Mouse (Mus musculus): Measurements from ENCODE around the gene Cryba4. TPM values are rescaled to one million over a fixed set of nuclear protein-coding genes. Genes with fewer than 3 reads are reported as not detected.

The Cryba4 gene
- 1 to 10 TPM; 7.2 to 7.8 TPM for total RNA-seq (2021)
- long read RNA-seq, experiment 1, transcript Cryba4-203 (6 exons, 808 nt): major isoform, 5 of 7 reads
- long read RNA-seq, experiment 1, partial matches to known transcripts: 0 of 7 reads
- long read RNA-seq, experiment 1, other reads (novel, unspliced or antisense): 1 of 7 reads
- long read RNA-seq, experiment 2, partial matches to known transcripts: 0 of 8 reads
- long read RNA-seq, experiment 2, other reads (novel, unspliced or antisense): 5 of 8 reads

DNA sequence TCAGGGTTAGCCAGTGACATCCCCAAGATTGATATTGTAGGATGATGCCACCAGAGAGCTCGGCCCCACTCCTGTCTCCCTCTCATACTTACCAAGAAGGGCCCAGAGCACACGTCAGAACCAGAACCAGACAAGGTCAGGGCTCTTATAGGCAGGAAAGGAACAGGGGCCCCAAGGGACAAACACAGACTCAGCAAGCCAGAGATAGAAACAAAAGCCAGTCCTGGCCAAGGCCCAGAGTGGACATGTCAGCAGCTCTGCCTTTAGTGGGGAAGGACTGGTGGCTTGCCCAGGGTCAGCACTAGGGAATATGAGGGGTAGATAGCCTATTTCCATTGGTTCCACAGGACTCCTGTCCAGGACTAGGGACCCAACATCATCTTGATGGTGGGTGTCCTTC is at the start of gene Cryba4:
Cryba4 (minus strand) TSS at position 119 of the 400 bp plus-strand sequence.
- intact Hi-C loops (cut with DNase I): no loop called here
- peak; percentile 55 to 67 for DNase-seq

DNA sequence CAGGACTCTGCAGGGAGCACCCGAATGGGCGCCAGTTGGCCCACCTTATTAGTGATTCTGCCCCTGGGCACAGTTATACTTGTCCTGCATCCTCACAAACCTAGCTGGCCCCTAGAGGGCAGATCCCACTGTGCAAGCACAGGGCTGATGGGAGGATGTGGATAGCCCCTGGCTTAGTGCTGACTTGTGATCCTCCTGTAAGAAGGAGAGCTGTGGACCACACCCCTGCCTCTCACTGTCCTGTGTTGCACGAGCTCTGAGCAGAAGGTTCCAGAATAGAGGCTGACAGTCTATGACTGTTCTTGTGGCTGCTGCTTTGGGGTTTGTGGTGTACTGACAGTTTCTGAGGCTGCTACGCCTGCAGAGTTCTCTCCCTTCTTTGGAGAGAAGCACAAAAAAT is 49.4 kb upstream of the Cryba4 start:
- DNase-seq: no peak
- intact Hi-C loops (cut with DNase I): loop anchor here (2.0 kb wide), 1 partner anchor 19 kb away; no protein-coding TSS in a partner anchor

DNA sequence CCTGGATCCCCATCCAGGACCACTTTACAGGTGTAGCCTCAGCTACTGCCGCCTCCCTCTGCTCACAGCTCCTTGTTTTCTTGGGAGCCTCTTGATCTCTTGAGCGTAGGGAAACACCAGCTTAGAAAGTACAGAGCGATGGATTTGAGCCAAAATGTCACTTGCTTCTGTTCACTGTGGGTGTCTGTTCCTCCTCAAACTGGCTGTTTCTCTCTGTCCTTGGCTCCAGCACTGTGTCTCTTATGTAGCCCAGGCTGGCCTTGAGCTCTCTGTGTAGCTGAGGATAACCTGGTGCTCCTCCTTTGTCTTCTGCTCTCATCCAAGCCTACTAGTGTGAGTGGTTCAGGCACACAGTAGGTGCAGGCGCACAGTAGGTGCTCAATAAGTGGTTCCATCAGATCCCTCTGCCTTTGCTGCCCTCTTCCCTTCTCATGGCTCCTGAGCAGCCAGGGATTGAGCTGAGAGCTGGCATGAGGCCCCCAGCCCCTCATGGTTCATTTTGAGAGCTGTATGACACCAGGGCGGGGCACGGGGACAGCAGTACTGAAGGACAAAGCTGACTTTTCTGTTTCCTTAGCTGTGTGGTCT is 48.5 kb upstream of the Cryba4 start:
- intact Hi-C loops (cut with DNase I): loop anchor here (2.0 kb wide), 1 partner anchor 18 kb away; no protein-coding TSS in a partner anchor
- no peak for DNase-seq

DNA sequence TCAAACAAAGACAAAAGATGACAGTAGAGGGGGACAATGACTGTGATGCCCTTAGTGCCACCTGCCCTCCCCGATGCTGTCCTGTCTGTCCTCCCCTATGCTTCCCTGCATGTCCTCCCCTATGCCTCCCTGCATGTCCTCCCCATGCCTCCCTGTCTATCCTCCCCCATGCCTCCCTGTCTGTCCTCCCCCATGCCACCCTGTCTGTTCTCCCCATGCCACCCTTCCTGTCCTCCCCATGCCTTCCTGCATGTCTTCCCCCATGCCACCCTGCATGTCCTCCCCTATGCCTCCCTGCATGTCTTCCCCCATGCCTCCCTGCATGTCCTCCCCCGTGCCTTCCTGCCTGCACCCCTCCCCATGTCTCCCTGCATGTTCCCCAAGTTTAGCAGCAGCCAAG is 47.8 kb upstream of the Cryba4 start:
- intact Hi-C loops (cut with DNase I): loop anchor here (2.0 kb wide), 1 partner anchor 17 kb away; no protein-coding TSS in a partner anchor
- no peak for DNase-seq

DNA sequence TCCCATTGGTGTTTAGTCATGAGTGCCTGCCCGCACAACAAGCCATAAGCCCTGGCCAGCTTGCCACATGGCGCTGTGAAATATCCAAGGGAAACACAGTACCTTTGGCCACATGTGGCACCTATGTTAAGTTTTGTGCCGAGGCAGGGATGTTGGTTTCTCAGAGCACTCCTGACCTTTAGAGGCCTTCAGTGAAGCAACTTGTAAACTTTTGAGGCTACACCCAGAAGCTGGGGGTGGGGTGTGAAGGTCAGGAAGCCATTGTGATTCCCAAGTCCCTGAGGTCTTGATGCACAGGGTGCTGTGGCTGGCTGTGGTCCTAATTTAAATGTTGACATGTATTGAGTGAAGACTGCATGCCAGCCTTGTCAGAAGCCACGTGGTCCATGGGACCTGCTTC is 47.1 kb upstream of the Cryba4 start:
- no peak for DNase-seq
- intact Hi-C loops (cut with DNase I): no loop called here

DNA sequence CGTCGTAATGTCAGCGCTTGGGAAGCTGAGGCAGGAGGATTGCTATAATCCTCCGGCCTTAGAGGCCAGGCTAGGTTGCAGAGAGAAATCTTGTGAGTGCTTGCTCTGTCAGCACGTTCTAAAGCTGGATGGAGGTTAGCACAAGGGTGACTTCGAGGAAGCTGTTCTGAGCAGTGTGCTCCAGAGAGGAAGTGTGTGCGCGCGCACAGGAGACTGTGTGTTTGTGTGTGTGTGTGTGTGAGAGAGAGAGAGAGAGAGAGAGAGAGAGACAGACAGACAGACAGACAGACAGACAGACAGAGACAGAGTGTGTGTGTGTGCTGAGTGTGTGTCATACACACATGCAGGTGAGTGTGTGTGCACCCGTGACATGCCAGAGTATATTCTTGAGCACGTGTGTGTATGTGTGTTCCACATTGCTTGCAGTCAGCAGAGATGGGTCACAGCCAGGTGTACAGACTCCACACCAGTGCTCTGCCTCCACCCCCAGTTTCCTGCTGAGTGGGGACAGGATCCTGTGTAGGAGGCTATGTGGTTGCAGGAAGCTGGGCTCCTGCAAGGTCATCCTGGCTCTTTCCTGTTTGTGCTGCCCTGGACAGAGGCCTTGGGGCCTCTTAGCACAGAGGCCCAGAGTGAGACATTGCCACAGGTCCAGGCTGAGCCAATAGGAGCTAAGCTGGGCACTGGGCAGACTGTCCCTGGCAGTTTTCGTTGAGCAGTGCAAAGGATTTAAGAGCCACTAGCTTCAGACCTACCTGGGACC is 46.1 kb upstream of the Cryba4 start:
- intact Hi-C loops (cut with DNase I): no loop called here
- peak; percentile 55 to 64 for DNase-seq

DNA sequence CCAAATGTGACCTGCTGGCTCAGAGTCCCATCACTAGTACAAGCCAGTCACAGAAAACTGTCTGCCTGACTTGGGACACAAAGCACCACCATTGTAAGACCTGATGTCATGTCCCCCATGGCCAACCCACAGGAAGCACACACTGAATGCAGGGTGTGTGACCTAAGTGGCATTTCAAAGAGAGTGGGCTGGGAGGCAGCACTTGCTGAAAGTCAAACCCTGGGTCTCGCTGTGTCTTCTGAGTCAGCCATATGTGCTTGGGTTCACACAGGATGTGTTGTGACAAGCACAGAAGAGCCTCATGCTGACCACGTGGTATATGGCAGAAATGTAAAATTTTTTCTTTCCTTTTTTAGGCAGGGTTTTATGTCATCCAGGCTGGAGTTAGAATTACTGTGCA is 44.9 kb upstream of the Cryba4 start:
- intact Hi-C loops (cut with DNase I): no loop called here
- no peak for DNase-seq

DNA sequence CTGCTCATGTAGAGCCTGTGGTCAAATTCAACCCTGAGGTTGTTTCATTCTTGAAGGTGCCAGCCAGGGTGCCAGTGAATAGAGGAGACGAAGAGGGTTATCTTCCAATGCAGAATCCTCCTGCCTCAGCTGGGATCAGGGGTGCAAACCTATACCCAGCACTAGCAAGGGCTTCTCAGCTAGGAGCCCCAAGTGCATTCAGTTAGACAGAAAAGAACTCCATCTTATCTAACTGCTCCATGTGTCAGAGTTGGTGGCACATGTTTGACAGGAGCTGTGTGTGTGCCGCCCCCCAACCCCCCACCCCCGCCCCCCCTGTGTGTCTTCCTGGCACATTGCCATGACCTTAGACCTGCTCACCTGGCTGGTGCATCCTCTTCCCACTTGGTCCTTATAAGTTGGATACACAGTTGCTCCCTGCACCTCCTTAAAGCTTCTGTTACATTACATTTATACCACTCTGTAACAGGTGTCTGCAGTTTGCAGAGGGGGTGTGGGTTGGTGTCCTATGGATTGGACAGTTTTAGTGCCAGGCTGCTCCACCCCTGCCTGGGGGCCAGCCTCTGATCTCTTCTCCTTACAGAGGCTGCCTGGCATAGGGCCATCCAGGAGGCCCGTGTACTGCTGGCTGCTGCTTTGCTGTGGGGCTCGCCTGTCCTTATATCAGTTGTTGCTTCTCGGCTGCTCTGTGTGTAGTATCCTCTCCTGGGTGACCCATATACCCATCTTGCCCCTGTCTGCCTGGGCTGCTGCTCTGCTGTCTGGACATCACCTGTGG is 44.3 kb upstream of the Cryba4 start:
- no peak for DNase-seq
- intact Hi-C loops (cut with DNase I): no loop called here

DNA sequence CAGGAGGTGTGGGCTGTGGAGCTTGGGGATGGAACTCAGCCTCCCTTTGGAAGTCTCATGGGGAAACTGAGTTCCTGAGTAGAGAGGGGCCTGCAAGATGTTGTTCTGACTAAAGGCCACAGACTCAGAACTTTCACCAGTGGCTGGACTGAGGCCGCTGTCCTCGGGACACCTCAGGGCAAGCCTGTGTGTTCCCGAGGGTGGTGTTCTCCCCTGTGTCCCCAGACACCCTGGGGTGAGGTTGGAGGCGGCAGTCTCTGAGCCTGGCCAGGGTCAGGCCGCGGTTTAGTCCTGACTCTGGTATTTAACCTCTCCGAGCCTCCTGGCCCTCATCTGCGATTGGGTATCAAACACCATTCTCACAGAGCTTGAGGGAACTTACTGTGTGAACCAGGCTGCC is 43.2 kb upstream of the Cryba4 start:
- no peak for DNase-seq
- intact Hi-C loops (cut with DNase I): no loop called here

DNA sequence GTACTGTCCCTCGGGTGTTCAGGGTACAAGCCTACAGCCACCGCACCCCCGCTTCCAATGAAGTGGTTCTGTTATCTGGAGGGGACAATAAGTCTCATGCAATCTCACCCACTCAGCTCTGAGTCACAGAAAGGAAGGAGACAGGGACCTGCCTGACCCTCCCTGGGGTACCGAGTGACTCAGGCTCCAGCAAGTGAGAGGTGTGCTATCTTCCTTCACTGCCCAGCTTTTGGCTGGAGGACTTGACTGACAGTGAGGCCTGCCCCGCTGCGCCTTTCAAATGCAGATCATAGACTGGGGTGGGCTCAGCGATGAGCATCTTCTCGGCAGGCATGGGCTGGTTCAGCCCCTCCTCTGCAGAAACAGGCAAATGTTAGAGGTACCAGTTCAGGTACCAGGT is 42.8 kb upstream of the Cryba4 start:
- DNase-seq: no peak
- intact Hi-C loops (cut with DNase I): no loop called here

DNA sequence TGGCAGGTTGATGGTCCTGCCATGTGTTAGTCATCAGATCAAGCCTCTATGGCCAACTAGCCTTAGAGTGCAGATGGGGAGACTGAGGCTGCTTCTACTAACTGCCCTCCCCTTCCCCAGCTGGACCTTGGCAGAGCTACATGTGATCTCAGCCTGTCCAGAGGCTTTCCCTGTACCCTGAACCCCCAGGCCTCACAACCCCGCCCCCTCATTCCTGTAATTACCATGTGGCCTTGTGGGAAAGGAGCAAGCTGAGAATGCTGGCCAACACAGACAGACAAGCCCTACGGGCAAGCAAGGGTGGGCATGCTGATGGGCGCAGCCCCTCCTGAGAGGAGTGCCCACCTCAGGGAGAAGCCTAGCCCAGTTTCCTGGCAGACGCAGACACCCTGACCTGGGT is 42.4 kb upstream of the Cryba4 start:
- intact Hi-C loops (cut with DNase I): no loop called here
- no peak for DNase-seq

DNA sequence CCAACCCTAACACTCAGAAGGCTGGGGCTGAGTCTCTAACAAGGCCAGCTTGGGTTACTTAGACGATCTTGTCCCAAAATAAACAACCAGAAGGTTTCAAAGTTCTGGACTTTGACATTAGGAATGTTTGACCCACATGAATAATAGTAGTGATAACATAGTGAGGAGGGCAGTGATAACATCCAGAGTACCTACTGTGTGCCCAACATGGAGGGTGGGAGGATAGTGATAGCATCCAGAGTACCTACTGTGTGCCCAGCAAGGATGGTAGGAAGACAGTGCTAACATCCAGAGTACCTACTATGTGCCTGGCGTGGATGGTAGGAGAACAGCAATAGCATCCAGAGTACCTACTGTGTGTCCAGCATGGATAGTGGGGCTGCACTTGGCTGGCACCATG is 41.5 kb upstream of the Cryba4 start:
- DNase-seq: no peak
- intact Hi-C loops (cut with DNase I): no loop called here

DNA sequence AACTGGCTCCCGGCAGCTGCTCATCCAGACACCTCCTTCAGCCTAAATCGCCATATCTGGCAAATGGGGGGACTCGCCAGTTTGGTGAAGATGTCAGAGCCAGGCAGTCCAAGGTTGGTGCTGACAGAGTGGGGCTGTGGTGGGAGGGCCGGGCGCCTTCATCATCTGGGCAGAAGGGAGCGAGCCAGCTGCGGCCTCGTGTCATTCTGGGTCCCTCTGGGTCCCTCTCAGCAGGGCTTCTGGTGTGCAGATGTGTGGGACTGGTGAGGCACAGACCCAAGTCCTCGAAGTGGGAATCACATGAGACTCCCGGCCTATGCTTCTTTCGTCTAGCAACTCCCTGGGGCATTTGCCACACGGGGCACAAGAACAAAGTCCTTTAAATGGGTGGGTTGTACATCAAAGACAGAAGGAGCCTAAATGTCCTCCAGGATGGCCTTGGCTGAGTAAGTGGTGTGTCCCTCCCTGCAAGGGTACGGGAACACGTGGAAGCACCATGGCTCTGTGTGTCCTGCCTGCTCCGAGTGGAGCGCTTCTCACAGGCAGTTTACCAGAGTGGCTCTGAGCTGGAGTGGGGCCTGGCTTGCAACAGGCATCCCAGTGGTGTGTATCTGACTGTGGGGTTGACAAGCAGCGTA is 40.1 kb upstream of the Cryba4 start:
- intact Hi-C loops (cut with DNase I): no loop called here
- no peak for DNase-seq

DNA sequence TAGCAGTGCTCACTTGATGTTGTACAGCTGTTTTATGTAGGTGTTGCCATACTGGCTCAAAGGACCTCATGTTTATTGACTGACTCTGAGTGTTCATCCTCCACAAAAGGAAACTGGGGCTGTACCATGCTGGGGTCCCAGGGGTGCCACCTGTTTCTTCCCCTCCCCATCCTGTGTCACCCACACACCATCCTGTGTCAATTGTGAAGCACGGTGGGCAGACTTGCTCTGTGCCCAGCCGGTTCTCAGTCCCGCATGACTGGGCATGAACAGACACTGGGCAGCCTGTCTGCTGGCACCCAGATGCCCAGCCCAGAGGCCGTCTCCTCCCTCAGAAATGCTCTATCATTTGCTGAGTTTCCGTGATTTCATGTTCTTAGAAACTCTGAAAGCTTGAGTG is 39.5 kb upstream of the Cryba4 start:
- no peak for DNase-seq
- intact Hi-C loops (cut with DNase I): no loop called here

DNA sequence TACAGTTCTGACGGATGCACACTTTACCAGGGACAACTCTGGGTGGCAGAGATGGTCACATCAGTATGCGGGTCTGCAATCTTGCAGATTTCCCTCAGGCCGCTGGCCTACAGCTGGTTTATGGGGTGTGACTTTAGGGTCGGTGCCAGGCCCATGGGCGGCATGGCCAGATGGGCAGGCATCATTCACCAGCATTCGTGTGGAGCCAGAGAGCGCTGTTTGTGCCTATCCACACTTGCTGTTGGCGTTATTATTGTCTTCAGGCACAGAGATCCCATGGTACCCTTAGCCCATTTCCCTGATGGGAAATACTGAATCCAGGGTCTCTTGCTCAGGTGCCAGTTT is 38.2 kb upstream of the Cryba4 start:
- intact Hi-C loops (cut with DNase I): no loop called here
- DNase-seq: no peak

DNA sequence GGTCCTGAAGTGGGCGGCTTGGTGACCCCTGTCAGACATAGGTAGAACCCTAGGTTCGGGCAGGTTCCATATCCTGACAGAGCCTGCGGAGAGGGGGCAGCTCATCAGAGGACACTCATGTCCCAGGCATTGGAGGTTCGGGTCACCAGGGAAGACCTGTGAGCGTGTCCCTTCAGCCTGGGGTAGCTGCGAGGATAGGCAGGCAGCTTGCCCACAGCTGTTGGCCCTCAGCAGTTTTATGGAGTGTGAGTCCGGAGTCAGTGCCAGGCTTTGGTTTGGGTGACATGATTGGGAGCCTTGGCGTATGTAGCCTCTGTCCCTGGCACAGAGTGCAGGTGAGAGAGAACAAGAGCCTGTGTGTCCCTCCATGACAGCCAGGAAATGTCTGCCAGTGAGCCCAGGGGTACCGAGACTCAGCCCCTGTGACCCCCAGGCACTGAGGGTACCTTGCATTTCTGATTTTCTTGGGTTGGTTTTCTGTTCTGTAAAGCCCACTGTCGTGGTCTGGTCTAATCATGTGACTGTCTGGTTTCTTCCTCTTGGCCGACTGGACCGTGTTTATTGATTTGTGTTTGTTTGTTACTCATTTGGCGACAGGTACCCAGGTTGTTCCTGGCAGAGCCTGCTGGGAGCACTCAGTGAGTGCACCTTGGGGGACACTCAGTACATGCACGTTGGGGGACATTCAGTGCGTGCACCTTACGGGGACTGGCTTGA is 37.7 kb upstream of the Cryba4 start:
- DNase-seq: peak; percentile 62 to 69
- intact Hi-C loops (cut with DNase I): no loop called here

DNA sequence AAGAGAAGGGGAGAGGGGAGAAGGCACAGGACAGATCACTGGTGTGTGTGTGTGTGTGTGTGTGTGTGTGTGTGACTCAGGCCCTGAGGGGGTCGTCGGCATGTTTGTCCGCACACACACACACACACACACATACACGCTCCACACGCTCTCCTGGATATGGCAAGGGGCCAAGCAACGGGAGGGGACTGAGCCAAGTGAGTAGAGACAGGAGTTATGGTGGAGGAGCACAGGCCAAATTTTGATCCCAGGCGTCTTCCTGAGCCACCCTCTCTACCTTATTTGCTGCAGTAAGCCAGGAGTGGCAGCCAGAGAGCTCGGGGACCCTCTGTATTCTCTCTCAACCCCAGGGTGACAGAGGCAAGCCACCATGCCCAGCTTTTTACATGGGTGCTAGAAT is 36.9 kb upstream of the Cryba4 start:
- intact Hi-C loops (cut with DNase I): no loop called here
- DNase-seq: peak; percentile 67 to 72

DNA sequence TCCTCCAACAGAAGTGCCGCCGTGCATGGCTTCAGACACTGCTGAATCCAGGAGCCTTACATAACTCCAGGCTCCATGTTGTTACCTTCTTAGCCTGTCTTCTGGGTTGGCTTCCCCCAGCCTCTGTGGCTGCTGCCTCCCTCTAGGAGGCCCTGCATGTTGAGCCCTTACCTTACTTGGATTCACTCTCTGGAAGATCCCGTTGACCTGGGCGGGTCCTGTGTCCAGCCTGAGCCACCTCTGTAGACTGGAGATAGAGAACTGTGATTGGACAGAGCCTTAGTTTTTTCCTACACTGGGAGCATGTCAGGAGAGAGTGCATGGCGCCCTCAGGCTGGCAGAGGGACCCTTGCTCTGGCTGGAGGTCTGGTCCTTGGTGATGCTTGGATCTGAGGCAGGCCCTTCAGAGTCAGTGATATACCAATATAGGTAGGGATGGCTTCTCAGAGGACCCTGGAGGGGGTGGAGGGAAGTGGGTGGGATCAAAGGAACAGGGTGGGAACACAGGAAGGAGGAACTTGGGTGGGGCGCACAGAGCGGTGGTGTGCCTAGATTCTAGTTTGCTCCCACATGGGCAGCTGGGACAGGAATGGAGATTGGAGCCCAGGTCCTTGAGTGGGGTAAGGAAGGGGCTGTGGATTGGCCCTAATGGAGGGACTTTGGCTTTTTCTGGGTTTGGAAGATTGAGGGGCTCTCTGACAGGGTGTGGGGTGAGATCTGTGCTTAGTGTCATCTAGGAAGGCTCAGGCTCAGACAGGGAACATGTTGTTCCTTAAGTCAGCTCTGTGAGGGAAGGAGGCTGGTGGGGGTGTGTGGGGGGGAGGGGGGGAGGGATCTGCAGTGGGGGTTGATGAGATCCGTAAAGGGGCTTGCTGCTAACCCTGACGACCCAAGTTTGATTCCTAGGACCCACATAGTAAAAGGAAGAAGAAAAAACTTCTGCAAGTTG is 36.1 kb upstream of the Cryba4 start:
- intact Hi-C loops (cut with DNase I): no loop called here
- DNase-seq: peak in 1 of 2 experiments; percentile 52

DNA sequence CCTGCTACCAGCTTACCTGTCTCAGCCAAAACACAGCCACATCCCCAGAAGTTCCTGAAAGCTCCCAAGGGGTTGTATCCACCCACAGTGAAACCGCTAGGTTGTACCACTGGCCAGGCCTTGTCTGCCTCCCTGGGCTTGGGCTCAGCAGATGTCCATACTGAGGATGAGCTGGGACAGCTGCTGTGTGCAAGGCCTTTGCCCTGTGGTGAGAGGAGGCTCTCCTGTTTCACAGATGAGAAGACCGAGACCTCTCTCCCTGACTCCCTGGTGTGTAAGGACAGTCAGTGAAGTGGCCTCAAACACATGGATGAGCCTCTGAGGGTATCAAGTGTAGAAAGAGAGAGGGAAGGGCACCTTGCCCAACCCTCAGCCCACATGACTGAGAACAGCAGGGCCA is 35.3 kb upstream of the Cryba4 start:
- intact Hi-C loops (cut with DNase I): no loop called here
- no peak for DNase-seq
